Mouse (Mus musculus) left cerebral cortex, adult 18-20 months (tissue): ENCODE results near the gene Jakmip3. TPM values are rescaled to one million over a fixed set of nuclear protein-coding genes. Genes with fewer than 3 reads are reported as not detected.

Source experiments
- DNase-seq, 2 experiments: peaks; one replicate each; pipeline ENCODE4 v3.0.0; 2021 to 2022; ENCODE audit warnings: low spot score in 2 of 2, mixed read lengths in 1 of 2
- total RNA-seq, 2 experiments: library from RNA; stranded (reverse); gene quantifications; 2 replicates each; pipeline ENCODE4 v1.2.3; 2021

The Jakmip3 gene
- total RNA-seq, 2 experiments from 2014 or later = 45.8 to 52.1 TPM

- DNase-seq = no peak
Observed at GRCm38 (mm10) chr7:139027136-139027535, 86.6 kb downstream of the Jakmip3 start.

GRCm38 (mm10) chr7:139031215-139031614 is 90.7 kb downstream of the Jakmip3 start:
- DNase-seq = no peak

DNA sequence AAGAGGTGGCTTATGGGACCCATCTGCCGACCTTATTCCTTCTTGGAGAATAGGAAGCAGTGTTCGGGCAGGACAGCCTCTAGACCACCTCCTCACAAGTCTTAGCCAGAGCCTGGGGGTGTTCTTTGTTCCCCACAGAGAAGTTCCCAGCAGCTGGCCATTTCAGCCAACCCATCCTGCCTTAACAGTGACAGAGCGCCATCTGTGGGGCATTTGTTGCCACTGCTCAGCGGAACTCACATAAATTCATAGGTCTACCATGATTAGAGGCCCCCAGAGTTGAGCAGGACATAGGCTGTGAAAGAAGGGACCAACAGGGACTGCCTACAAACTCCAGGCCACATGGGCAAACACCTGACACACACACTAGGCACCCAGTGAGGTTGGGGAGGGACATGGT is 122.9 kb downstream of the Jakmip3 start:
- DNase-seq = no peak

DNA sequence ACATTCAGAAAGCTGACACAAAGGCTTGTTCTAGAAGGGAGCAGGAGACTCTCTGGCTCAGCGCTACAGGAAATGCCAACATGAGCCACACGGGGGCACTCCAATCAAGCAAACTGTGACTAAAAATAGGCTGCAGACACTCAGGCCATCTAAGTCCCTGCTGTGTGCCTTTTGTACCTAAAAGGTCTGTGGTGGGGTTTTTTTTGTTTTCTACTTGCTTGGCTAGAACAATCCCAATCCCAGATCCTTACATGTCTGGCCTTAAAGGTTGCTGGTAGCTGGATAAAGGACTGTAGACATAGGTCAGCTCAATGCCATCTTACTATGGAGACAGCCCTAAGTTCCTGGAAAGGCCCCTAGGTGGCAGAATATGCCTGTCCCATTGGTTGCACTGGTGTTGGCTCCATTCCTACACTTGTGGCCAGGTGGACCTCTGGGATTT is 127.7 kb downstream of the Jakmip3 start:
- peak; percentile 81 to 82 for DNase-seq

DNA sequence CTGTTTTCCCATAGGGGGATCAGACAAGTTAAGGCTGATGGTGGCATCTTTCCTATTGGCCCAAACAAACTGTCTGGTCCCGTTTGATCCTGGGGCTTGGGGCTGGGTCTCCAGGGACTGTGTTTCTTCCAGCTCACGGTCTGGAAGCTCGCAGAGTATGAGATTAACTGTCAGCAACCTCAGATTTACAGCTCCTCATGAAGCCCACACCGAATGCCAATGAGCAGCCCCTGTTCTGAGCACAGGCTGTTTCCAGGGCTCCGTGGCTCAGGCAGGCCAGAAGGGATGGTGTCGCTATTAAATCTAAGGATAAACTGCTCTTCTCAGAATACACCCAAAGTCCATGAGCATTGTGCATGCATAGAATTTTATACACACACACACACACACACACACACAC is 133.7 kb downstream of the Jakmip3 start:
- DNase-seq = no peak

DNA sequence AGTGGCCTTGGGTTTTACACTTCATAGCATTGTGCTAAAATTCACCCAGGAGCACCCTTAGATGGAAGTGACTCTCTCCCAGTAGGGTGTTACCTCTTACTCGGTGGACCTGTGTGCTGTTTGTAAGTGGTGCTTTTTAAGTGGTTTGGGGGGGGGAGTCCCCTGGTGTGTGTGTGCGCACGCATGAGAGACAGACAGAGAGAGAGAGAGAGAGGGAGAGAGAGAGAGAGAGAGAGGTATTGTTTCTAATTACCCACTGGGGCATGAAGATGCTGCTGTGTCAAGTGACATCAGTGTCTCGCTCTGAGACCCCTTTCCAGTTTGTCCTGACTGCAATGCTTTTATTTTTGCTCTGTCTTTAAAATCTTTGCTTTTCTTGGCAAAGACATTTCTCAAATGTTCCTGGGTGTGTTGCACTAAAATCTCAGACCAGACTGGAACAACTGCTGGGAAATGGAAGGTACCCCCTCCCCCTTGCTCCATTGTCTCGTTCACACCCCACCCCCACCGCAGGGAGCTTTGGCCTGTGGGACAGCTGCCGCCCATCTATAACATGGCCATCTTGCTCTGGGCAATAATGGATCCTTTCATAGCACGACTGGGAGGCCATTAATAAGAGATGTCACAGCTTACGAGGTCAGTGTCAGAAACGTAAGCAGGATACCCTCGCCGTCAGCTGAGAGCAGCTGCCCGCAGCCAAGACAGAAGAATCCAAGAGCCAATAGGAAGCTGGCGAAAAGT is 134.7 kb downstream of the Jakmip3 start:
- DNase-seq = no peak

DNA sequence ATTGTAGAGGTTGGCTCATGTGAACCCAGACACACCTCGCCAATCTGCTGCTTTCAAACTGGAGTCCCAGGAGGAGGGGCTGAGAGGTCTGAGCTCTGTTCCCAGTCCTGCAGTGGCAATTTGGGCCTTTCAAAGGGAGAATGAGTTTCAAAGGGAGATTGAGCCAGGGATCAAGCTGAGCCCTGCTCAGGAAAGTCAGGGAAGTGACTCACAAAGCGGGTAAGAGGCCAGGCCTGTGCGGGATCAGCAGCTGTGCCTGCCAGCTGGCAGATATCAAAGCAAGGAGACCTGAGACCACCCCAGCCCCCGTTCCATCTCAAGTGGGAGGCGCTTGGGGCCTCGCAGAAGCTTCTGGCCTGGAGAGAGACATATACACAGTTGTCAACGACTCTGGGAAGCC is 136.8 kb downstream of the Jakmip3 start:
- DNase-seq = no peak

GRCm38 (mm10) chr7:139078181-139078580 is 137.7 kb downstream of the Jakmip3 start:
- DNase-seq = no peak

GRCm38 (mm10) chr7:139079141-139079540 is 138.6 kb downstream of the Jakmip3 start:
- DNase-seq = no peak

DNA sequence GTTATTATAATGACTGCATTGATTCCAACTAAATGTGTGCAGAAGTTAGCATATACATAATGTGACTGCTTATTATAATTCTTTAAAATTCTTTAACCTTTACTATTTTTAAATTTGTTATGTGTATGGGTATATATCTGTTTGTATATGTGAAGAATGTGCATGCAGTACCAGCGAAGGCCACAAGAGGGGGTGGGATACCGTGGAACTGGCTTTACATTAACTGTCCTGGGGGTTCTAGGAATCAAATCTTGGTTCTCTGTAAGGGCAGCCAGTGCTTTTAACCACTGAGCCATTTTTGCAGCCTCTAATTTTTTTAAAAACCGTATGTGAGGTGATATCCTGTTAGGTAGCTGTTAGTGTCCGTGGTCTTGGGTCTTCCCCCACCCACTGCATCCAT is 140.2 kb downstream of the Jakmip3 start:
- no peak for DNase-seq

GRCm38 (mm10) chr7:139081158-139081557 is 140.6 kb downstream of the Jakmip3 start:
- no peak for DNase-seq

- DNase-seq = no peak
Observed at GRCm38 (mm10) chr7:139082281-139082680, 141.8 kb downstream of the Jakmip3 start.

- DNase-seq = no peak
Observed at GRCm38 (mm10) chr7:139084316-139084715, 143.8 kb downstream of the Jakmip3 start.

DNA sequence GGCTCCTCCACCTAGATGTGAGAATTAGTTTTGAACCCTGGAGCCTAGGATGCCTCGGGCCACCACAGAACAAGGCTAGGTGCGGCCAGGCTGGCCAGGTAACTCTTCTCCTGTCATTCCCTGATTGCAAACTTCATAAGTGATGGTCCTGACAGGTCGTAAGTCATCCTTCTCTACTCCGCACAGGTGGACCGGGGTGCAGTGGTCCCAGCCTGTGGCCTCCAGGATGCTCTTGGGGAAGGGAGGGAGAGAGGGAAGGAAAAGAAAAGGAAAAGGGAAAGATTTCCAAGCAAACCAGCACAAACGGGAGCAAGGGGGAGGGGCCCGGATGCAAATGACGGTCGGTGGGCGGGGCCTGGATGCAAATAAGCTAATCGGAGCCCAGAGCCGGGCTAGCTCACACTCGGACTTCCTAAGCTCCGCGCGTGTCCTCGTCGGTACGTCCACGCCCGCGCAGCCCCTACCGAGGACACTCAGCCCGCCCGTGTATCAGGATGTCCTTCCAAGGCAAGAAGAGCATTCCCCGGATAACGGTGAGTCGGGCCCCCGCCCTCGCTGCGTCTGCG is 145.2 kb downstream of the Jakmip3 start, which contains the start of gene Dpysl4:
Gene Dpysl4, plus strand, starts transcription at position 373 of the 566 bp plus-strand sequence.
- DNase-seq = peak; percentile 91

- no peak for DNase-seq
Observed at GRCm38 (mm10) chr7:139086195-139087158, 145.9 kb downstream of the Jakmip3 start.

GRCm38 (mm10) chr7:139087801-139088200 is 147.3 kb downstream of the Jakmip3 start:
- DNase-seq = no peak

- DNase-seq = no peak
Observed at GRCm38 (mm10) chr7:139089892-139090874, 149.7 kb downstream of the Jakmip3 start.

- no peak for DNase-seq
Observed at GRCm38 (mm10) chr7:139091681-139092080, 151.2 kb downstream of the Jakmip3 start.

GRCm38 (mm10) chr7:139092676-139093075 is 152.1 kb downstream of the Jakmip3 start:
- DNase-seq = no peak

GRCm38 (mm10) chr7:139093124-139093523 is 152.6 kb downstream of the Jakmip3 start:
- no peak for DNase-seq
